Mouse (Mus musculus) testis, postnatal 14 days (tissue): ENCODE results near the gene Pde2a.

Experiments
- DNase-seq: peaks from one replicate; pipeline ENCODE4 v3.0.0; 2021; ENCODE audit warnings: low spot score

Gene Pde2a

GRCm38 (mm10) chr7:101453725-101454124, 32.2 kb downstream of the Pde2a start:
- no peak for DNase-seq

- DNase-seq = no peak
Observed at GRCm38 (mm10) chr7:101454479-101454878, 33.0 kb downstream of the Pde2a start.

- DNase-seq = no peak
Observed at GRCm38 (mm10) chr7:101455141-101455540, 33.6 kb downstream of the Pde2a start.

- no peak for DNase-seq
Observed at GRCm38 (mm10) chr7:101456318-101456717, 34.8 kb downstream of the Pde2a start.

- DNase-seq = no peak
Observed at GRCm38 (mm10) chr7:101456789-101457188, 35.3 kb downstream of the Pde2a start.

GRCm38 (mm10) chr7:101457283-101457682, 35.8 kb downstream of the Pde2a start:
- no peak for DNase-seq

GRCm38 (mm10) chr7:101457801-101458200, 36.3 kb downstream of the Pde2a start:
- no peak for DNase-seq

- DNase-seq = no peak
Observed at GRCm38 (mm10) chr7:101458278-101458781, 36.8 kb downstream of the Pde2a start.

- no peak for DNase-seq
Observed at GRCm38 (mm10) chr7:101459305-101459813, 37.9 kb downstream of the Pde2a start.

GRCm38 (mm10) chr7:101459923-101460607, 38.6 kb downstream of the Pde2a start:
- no peak for DNase-seq

GRCm38 (mm10) chr7:101460608-101460957, 39.1 kb downstream of the Pde2a start:
- DNase-seq = no peak

GRCm38 (mm10) chr7:101461571-101461970, 40.1 kb downstream of the Pde2a start:
- no peak for DNase-seq

- no peak for DNase-seq
Observed at GRCm38 (mm10) chr7:101462327-101463068, 41.0 kb downstream of the Pde2a start.

- DNase-seq = no peak
Observed at GRCm38 (mm10) chr7:101463665-101464271, 42.3 kb downstream of the Pde2a start.

- no peak for DNase-seq
Observed at GRCm38 (mm10) chr7:101464927-101465326, 43.4 kb downstream of the Pde2a start.

GRCm38 (mm10) chr7:101465392-101465791, 43.9 kb downstream of the Pde2a start:
- DNase-seq = peak; percentile 14

- DNase-seq = no peak
Observed at GRCm38 (mm10) chr7:101465850-101466580, 44.5 kb downstream of the Pde2a start.

- no peak for DNase-seq
Observed at GRCm38 (mm10) chr7:101466581-101467081, 45.1 kb downstream of the Pde2a start.

GRCm38 (mm10) chr7:101471423-101471822, 49.9 kb downstream of the Pde2a start:
- no peak for DNase-seq

GRCm38 (mm10) chr7:101471968-101472480, 50.5 kb downstream of the Pde2a start:
- DNase-seq = no peak
